Mouse (Mus musculus): ENCODE results near the gene Arl4a.

The Arl4a gene

GRCm38 (mm10) chr12:40037876-40038463 lies at the start of gene Arl4a:
Gene Arl4a, minus strand, starts transcription at chr12:40038025.
- peak; percentile 89 for DNase-seq (ENCODE audit: low spot score)

DNA sequence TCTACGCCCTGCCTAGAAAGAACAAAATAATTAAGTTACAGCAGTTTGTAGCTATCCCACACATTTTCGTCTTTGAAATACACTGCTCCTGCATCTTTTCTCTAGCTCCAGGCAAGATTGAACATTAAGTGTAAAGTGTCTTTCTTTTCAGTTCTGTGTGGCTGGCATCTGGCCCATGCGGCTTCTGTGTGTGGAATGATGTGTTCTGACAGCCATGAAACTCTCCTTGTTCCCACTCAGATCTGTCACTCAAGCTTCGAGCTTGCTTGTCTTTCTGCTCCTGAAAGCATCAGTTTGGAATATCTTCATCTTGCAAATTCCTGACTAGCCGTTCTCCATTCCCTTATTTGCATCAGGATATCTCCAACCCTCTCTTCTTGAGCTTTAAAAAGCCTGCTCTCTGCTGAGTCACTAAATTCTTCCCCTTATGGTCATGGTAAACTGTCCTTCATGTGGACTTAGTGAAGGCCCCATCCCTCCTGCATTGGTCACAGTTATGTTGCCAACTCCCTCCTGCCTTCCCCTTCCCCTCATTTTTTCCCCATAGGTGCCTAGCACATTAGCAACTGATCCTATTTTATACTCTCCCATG lies 48.0 kb upstream of the Arl4a start:
- no peak for DNase-seq (ENCODE audit: low spot score)

DNA sequence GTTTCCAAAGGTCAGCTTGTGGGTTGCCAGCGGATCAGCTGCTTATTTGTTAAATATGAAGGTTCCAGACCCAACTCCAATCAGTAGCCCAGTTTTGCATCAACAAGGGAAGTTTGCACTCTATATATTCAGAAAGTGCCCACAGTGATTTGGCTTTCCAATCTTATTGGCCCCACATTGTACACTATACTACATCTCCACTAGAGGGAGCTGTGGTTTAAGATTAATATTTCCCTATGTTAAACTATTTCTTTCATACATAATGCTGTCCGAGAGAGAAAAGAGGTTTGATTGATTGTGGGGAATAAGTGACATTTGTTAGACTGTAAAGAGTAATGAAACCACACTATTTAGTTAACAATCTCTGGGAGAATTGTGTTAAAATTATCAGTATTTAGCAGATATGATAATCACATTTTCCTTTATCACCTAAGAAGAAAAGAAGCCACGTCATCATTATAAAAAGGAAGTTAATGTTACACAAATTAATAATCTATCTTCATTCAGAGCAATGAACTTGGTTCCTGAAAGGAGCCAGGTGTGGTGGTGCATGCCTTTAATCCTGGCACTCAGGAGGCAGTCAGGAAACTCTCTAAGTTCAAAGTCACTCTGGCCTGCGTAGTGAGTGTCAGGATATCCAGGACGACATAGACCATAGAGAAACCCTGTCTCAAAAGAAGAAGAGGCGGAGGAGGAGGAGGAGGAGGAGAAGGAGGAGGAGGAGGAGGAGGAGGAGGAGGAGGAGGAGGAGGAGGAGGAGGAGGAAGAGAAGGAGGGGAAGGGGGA lies 44.8 kb upstream of the Arl4a start:
- DNase-seq (ENCODE audit: low spot score) = no peak

- no peak for DNase-seq (ENCODE audit: low spot score)
These were observed 44.2 kb upstream of the Arl4a start for GRCm38 (mm10) chr12:40082048-40082447.

GRCm38 (mm10) chr12:40073660-40074059 lies 35.8 kb upstream of the Arl4a start:
- DNase-seq (ENCODE audit: low spot score) = no peak

GRCm38 (mm10) chr12:40047024-40047423 lies 9.2 kb upstream of the Arl4a start:
- no peak for DNase-seq (ENCODE audit: low spot score)

GRCm38 (mm10) chr12:40043816-40044585 lies 6.2 kb upstream of the Arl4a start:
- DNase-seq (ENCODE audit: low spot score) = no peak

DNA sequence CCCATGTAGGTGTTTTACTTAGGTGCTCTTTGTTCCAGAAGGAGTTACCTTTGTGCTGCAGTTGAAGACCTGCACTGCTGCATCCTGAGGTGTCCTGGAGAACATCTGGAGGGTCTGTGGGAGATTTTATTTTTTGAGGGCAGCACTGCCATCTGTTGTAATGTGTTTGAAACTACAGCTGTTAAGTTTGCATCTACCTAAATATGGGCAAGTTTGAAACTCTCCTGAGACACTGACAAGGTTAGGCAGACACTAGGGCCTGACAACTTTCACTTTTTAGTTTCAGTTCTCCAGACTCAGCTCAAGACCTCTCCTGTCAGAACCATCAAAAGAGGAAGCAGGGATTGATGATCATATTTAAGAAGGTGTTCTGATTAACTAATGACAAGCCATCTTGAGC lies 2.2 kb upstream of the Arl4a start:
- DNase-seq (ENCODE audit: low spot score) = peak; percentile 31

- DNase-seq (ENCODE audit: low spot score) = peak; percentile 97
These were observed 505 bp downstream of the Arl4a start for GRCm38 (mm10) chr12:40037226-40037813.

- peak; percentile 20 for DNase-seq (ENCODE audit: low spot score)
These were observed 1.2 kb downstream of the Arl4a start for GRCm38 (mm10) chr12:40036666-40037065.

GRCm38 (mm10) chr12:40035506-40035905 lies 2.3 kb downstream of the Arl4a start:
- DNase-seq (ENCODE audit: low spot score) = no peak

DNA sequence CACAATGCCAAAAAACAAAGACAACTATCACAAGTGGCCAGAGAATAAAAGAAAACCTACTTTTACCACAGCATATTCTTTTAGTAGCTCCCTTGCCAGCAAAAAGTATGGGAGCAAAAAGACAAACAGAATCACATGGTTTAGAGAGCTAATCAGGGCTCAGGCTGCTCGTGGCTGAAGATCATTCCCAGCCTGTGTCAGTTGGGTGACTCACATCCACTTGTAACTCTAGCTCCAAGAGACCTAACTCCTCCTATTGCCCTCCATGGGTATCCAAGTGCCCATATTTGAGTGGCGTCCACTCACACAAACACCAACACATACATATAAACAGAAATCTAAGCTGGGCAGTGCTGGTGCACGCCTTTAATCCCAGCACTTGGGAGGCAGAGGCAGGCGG lies 8.6 kb downstream of the Arl4a start:
- no peak for DNase-seq (ENCODE audit: low spot score)

DNA sequence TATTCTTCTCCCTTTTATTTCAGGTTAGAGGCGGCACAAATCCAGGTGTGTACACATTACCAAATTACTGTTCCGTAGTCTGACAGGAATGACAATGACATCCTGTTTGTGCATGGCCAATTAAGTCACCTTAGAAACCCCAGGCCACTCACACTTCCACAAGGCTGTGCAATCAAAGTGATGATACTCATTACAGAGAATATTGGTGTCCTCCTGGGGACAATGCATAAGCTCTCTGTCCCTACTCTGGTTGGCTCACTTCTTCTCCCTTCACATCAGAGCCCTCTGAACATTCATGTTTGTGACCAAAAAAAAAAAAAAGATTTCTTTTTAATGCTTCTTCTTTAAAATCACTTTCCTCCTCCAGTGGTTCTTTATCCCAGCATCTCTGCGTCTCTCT lies 10.0 kb downstream of the Arl4a start:
- DNase-seq (ENCODE audit: low spot score) = no peak

GRCm38 (mm10) chr12:40027444-40027843 lies 10.4 kb downstream of the Arl4a start:
- DNase-seq (ENCODE audit: low spot score) = no peak

- no peak for DNase-seq (ENCODE audit: low spot score)
These were observed 13.9 kb downstream of the Arl4a start for GRCm38 (mm10) chr12:40023918-40024317.

GRCm38 (mm10) chr12:40023014-40023642 lies 14.7 kb downstream of the Arl4a start:
- no peak for DNase-seq (ENCODE audit: low spot score)

DNA sequence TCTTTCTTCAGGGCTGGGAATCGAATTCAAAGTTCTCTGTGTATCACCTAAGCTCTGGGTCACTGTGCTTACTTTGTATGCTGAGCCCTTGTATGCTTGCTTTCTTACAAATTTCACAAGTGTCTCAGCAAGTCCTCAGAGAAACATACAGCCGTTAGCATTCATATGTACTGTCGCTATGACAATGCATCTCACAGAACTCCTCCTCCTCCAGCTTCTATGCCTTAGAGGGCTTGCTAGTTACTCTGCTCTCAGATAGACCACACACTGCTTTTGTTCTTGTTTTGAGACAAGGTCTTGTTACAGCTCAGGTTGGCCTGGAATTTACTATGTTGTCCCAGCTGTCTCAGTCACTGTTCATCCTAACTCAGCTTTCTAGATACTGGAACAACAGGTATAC lies 15.5 kb downstream of the Arl4a start:
- DNase-seq (ENCODE audit: low spot score) = no peak

DNA sequence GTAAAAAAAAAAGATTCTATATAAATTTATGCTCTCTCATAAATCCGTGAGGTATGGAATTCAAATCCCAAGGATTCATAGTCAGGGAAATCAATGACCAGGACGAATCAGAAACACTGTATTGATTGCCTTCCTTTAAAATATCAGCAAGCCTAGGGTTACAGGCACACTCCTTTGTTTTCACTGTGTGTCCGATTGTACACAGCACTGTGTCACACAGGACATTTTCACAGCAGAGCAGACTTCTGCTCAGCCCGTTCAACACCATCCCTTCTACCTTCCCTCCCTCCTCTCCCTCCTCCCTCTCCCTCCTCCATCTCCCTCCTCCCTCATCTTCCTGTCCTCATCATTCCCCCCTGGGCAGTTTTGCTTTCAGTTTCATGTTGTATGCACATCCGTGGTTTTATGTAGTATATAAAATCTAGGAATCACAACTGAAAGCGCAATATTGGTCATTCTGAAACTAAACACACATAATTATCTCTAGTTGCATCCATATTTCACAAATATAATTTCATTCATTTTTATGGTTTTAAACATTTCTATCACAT lies 19.8 kb downstream of the Arl4a start:
- DNase-seq (ENCODE audit: low spot score) = no peak

- peak; percentile 66 for DNase-seq (ENCODE audit: low spot score)
These were observed 21.0 kb downstream of the Arl4a start for GRCm38 (mm10) chr12:40016648-40017460.

- no peak for DNase-seq (ENCODE audit: low spot score)
These were observed 21.8 kb downstream of the Arl4a start for GRCm38 (mm10) chr12:40016068-40016467.

GRCm38 (mm10) chr12:40009866-40010265 lies 28.0 kb downstream of the Arl4a start:
- DNase-seq (ENCODE audit: low spot score) = no peak

Measured in yolk sac, embryonic 10.5 days (tissue).